Mouse (Mus musculus) spleen, adult 2 months (tissue): ENCODE measurements at regions not wholly inside any gene's neighbourhood (a gene's known extent, or its start where the extent isn't known, plus 50 kb on each side); places are given as distances from the start of the nearest gene placed in this dataset.

ENCODE experiments used
- DNase-seq, 2 experiments: peaks; one replicate each; pipeline versions ENCODE4 v3.0.0 to v3.0.0-alpha.2; 2012 to 2021; ENCODE audit warnings: low spot score in 2 of 2, low read depth in 1 of 2
- H3K27ac ChIP-seq: fragments of 200-500 bp; 2 replicates; pipeline ENCODE4 v1.5.1; 2012; ENCODE audit warnings: low read length, inconsistent platforms; ENCODE audit not compliant: insufficient read depth
- H3K27me3 ChIP-seq: fragments of 200-500 bp; 2 replicates; pipeline ENCODE4 v1.6.1; 2012; ENCODE audit warnings: mild to moderate bottlenecking, moderate library complexity, low read length, inconsistent platforms; ENCODE audit not compliant: control insufficient read depth, insufficient read depth
- H3K36me3 ChIP-seq: fragments of 200-500 bp; 2 replicates; pipeline ENCODE4 v1.6.1; 2012; ENCODE audit warnings: mild to moderate bottlenecking, low read length, inconsistent platforms; ENCODE audit not compliant: control insufficient read depth, insufficient read depth
- H3K4me1 ChIP-seq: fragments of 200-500 bp; 2 replicates; pipeline ENCODE4 v1.6.1; 2011; ENCODE audit warnings: inconsistent platforms; ENCODE audit not compliant: control insufficient read depth, insufficient read depth, insufficient read length
- H3K4me3 ChIP-seq: fragments of 200-500 bp; 2 replicates; pipeline ENCODE4 v1.5.1; 2011; ENCODE audit warnings: mild to moderate bottlenecking, inconsistent platforms; ENCODE audit not compliant: insufficient read depth, insufficient read length; ENCODE audit errors: extremely low read depth
- CTCF ChIP-seq: fragments of 200-500 bp; IDR thresholded peaks from 2 replicates; pipeline ENCODE4 v1.5.1; 2011; ENCODE audit warnings: mild to moderate bottlenecking, inconsistent platforms; ENCODE audit not compliant: insufficient read depth, insufficient read length, insufficient replicate concordance; ENCODE audit errors: extremely low read depth
- POLR2A ChIP-seq: fragments of 200-500 bp; IDR thresholded peaks from 2 replicates; pipeline ENCODE4 v1.6.1; 2011; ENCODE audit warnings: low read depth, low read length, inconsistent platforms
- WGBS: fragments of 180-500 bp; shearing (Covaris S2); methylation state at CpG from one replicate; pipeline ENCODE4 v1.1.7; 2018; 5-methylcytosine and 5-hydroxymethylcytosine counted together

DNA sequence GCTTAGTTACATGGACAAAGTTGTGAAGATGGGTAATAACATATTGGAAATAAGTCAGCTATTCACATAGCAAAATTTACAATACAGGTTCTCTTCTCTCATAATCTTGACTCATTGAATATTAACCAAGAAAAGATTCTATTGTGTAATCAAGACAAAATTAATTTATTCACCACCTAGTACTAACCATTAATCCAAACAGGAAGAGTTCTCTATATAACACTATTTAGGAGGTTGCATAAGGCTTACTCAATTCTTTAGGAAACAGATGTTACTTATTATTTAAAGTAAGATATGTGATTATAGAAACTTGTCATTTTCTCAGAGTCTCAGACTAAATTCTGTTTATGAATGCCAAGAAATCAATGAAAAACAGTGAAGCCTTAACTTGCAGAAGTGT, 600.4 kb upstream of the Tusc1 start:
- no peaks in the 10 kb centered on the region for H3K36me3 ChIP-seq
- H3K27ac ChIP-seq = no peak overlapping the region
- TF ChIP-seq POLR2A (no peak), CTCF (no peak)
- no peaks in the 10 kb centered on the region for H3K4me1 ChIP-seq
- H3K27me3 ChIP-seq = no peaks in the 10 kb centered on the region
- no peak overlapping the region for H3K4me3 ChIP-seq
- no peak for DNase-seq

DNA sequence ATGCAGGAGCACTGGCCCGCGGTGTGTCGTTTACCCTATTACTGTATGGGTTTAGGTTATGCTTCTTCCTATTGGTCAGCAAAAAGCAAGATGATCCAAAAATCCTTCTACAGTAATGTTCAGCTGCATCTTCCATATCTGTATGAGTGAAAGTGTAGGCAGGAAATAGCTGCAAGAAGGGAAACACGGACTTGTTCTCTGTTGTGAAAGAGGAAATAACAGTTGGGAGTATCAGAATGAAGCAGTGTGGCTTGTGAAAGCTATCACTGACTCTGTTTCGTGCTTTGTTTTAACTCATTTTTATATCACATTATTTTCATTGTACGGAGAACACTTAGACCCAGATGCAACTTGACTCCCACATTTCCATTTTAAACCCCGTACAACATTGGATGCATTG, 591.8 kb upstream of the Tusc1 start:
- no peak overlapping the region for H3K27ac ChIP-seq
- WGBS = 81% methylated on average over 7 of the region's 7 CpGs
- no peaks in the 10 kb centered on the region for H3K27me3 ChIP-seq
- no peaks in the 10 kb centered on the region for H3K36me3 ChIP-seq
- TF ChIP-seq CTCF (no peak), POLR2A (no peak)
- DNase-seq = no peak
- H3K4me1 ChIP-seq = no peaks in the 10 kb centered on the region
- no peak overlapping the region for H3K4me3 ChIP-seq

DNA sequence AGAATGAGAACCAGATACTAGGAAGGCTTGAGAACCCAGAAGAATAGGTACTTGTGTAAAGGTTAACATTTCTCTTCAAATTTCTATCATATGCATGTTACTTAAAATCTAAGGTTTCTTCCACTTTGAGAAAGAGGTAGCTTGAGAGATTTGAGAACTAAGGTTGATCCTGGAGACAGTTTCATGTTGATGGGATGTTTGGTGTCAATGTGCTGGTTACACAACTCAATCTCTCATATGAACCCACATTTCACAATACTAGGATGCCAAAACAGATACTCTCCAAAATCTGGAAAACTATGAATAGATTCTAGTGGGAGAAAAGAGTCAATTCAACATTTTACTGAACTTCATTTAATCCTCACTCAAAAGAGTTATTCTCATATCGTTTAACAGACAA, 589.1 kb upstream of the Tusc1 start:
- no peak for TF ChIP-seq CTCF
- no peak for TF ChIP-seq POLR2A
- Histone ChIP-seq H3K4me3 (no peak overlapping the region), H3K36me3 (no peaks in the 10 kb centered on the region), H3K4me1 (no peaks in the 10 kb centered on the region), H3K27ac (no peak overlapping the region), H3K27me3 (no peaks in the 10 kb centered on the region)
- DNase-seq = no peak
- 88% methylated on average over 1 of the region's 1 CpGs for WGBS

DNA sequence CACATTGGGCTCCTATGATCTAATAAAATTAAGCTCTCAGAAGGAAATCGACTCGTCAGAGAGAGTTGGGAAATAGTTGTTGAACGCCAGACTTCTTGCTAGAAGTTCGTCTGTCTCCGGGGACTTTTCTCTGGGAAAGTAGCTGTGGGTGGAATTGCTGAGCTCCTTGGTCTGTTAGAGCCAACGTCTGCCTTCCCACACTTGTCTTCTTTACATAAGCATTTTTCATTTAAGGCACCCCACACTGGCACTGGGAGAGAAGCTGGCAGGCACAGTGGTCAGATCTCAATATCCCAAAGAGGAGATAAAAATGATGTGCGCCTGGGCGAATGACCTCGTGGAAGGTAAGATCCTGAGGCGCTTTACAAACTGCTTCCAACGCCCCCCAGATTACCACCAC, 551.3 kb upstream of the Tusc1 start:
- Histone ChIP-seq H3K27ac (no peak overlapping the region), H3K36me3 (no peaks in the 10 kb centered on the region), H3K4me3 (no peak overlapping the region), H3K4me1 (no peaks in the 10 kb centered on the region), H3K27me3 (no peaks in the 10 kb centered on the region)
- 91% methylated on average over 11 of the region's 11 CpGs for WGBS
- no peak for DNase-seq
- TF ChIP-seq CTCF = no peak
- TF ChIP-seq POLR2A = no peak

DNA sequence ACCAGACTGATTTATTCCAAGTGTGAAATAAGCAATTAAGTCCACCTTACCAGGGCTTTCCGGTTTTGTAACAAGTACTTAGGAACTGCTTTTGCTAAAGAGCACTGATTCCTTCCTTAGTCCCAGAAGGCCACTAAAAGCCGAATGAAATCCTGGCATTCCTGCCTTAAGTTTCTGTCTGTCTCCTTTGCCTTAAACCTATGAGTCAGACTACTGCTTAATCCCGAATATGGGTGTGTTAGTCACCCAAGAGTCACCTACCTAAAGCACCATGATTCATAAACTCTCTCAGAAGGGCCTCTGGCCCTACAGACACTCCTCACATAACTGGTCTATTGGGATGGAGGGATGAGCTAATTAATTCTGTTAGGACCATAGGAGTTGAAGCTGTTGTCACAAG, 546.0 kb upstream of the Tusc1 start:
- TF ChIP-seq POLR2A = no peak
- no peak for TF ChIP-seq CTCF
- 78% methylated on average over 3 of the region's 3 CpGs for WGBS
- H3K27ac ChIP-seq = no peak overlapping the region
- H3K4me3 ChIP-seq = no peak overlapping the region
- no peak for DNase-seq
- no peaks in the 10 kb centered on the region for H3K27me3 ChIP-seq
- no peaks in the 10 kb centered on the region for H3K36me3 ChIP-seq
- no peaks in the 10 kb centered on the region for H3K4me1 ChIP-seq

DNA sequence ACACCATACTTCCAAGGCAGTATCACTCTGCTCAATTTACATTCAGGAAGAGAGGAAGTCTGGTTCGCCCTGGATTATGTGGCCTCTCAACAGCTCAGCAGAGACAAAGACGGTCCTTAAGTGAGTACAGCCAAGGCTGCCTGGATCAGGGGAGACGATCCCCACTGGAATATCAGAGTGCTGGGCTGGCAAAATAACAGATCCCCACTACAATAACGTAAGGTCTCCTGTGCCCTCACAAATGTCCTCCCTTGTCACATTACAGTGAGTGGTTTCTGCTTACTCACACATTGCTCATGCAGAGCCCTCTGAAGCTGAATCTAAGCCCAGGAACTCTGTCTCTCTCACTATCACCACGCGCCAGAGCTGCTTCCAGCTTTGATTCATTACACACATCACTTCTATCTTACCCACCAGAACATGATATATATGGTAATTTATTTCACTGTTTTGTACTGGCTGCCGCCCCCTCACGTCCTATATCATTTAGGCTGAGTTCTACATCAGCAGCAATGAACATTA, 544.1 kb upstream of the Tusc1 start:
- TF ChIP-seq POLR2A = no peak
- no peak for TF ChIP-seq CTCF
- Histone ChIP-seq H3K36me3 (no peaks in the 10 kb centered on the region), H3K4me1 (no peaks in the 10 kb centered on the region), H3K4me3 (no peak overlapping the region), H3K27ac (no peak overlapping the region), H3K27me3 (no peaks in the 10 kb centered on the region)
- DNase-seq = no peak
- 77% methylated on average over 8 of the region's 8 CpGs for WGBS

DNA sequence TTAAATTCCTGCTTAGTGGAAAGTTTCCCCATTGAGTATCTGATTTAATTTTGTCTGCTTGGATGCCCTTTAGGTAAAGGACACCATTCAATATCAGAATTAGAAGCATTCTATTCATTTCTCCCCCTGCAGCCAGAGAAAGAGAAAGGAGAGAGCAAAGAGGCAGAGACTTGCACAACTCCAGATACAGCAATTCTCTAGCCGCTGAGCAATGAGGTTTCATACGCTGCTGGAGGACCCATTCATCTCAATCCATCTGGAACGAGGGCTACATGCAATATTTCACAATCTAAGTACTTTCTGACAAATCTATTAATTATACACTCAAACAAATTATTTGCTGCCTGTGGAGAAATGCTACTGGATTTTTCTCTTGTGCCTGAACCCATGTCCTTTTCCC, 538.0 kb upstream of the Tusc1 start:
- H3K4me3 ChIP-seq = no peak overlapping the region
- H3K27ac ChIP-seq = no peak overlapping the region
- no peak for TF ChIP-seq CTCF
- no peak for TF ChIP-seq POLR2A
- no peaks in the 10 kb centered on the region for H3K36me3 ChIP-seq
- 85% methylated on average over 3 of the region's 3 CpGs for WGBS
- H3K27me3 ChIP-seq = no peaks in the 10 kb centered on the region
- DNase-seq = no peak
- no peaks in the 10 kb centered on the region for H3K4me1 ChIP-seq
